In the genomic region with DNA sequence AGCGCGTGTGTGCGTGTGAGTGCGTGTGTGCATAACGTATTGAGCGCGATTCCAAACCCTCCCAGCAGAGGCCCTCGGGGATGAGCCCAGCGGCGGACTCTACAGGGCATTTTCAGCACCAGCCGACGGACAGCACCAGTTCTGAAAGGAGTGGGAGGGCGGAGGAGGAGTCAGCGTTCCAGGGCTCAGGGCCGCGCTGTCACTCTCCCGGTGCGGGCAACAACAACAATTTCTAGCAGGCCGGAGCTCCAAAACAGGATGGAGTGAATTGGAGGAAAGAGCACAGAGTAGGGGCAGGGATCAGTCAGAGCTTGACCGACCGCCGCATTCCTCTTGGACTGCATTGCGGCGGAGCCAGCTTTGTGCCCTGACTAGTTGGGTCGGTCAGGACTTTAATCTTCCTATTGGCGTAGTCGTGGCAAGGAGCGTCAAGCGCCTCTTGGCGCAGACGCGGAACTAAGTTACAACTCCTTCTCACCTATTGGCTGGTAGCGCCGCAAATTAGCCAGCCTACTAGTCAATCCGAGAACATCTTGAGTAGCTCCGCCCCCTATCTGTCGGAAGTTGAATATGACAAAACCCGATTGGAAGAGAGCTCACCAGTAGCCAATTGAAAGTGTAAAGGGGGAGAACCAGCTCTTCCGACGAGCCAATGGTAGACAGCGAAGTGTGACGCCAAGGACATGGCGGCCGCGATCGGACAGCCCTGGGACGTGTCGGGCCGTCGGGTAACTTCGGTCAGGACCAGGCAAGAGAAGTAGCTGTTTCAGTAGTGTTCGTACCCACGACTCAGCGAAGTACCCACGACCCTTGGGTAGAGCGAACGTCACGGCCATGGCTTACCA, we compare ENCODE assay signal across 1 mouse cellular context.
TF ChIP-seq lines count a peak whose summit lies in the region.

Gene Yif1a (plus strand): TSS at position 655 of the 845 bp plus-strand sequence.

TF ChIP-seq in CH12.LX, 34 proteins besides CTCF, POLR2A, EP300 and RAD21 (continued from another document):
- TF ChIP-seq KAT2A (IDR thresholded peaks at IDR 0.05; ENCODE audit: insufficient replicate concordance, low read length) (0 out of 2 replicates have a peak, but pooled peaks have one; percentile 18), PAX5 (IDR thresholded peaks at IDR 0.05; ENCODE audit: low read length) (no peak), ZMIZ1 (IDR thresholded peaks at IDR 0.05; ENCODE audit: low read depth, low read length) (no peak), USF1 (IDR thresholded peaks at IDR 0.05; ENCODE audit: low read depth, low read length) (no peak), CHD1 (IDR thresholded peaks at IDR 0.05; ENCODE audit: low read depth, low read length) (no peak), TBP (conservative IDR thresholded peaks at IDR 0.05; ENCODE audit: low read depth, low read length) (0 out of 2 replicates have a peak, but pooled peaks have one; percentile 27), HCFC1 (IDR thresholded peaks at IDR 0.05; ENCODE audit: low read depth, low read length) (peak; percentile 81), ELF1 (IDR thresholded peaks at IDR 0.05; ENCODE audit: low read depth, low read length) (peak; percentile 94), BHLHE40 (IDR thresholded peaks at IDR 0.05; ENCODE audit: low read depth, low read length) (no peak), POLR2AphosphoS2 (IDR thresholded peaks at IDR 0.05; ENCODE audit: low read depth, low read length) (no peak), RCOR1 (conservative IDR thresholded peaks at IDR 0.05; ENCODE audit: low read depth, low read length) (no peak), MYC (IDR thresholded peaks at IDR 0.05; ENCODE audit: low read depth, low read length) (no peak), NRF1 (IDR thresholded peaks at IDR 0.05; ENCODE audit: low read depth, low read length) (peak; percentile 86), ZKSCAN1 (IDR thresholded peaks at IDR 0.05; ENCODE audit: borderline replicate concordance, low read depth, low read length) (no peak), MAFK (IDR thresholded peaks at IDR 0.05; ENCODE audit: insufficient replicate concordance, low read length) (no peak), IRF4 (IDR thresholded peaks at IDR 0.05; ENCODE audit: low read depth, low read length) (peak; percentile 33; the same call in 1 of the 2 replicates), CHD2 (IDR thresholded peaks at IDR 0.05; ENCODE audit: low read length) (peak; percentile 86), SIN3A (IDR thresholded peaks at IDR 0.05; ENCODE audit: low read length) (peak; percentile 100), MEF2A (IDR thresholded peaks at IDR 0.05; ENCODE audit: borderline replicate concordance, low read depth, low read length) (no peak), SMC3 (IDR thresholded peaks at IDR 0.05; ENCODE audit: low read depth, low read length) (peak; percentile 30), ETS1 (conservative IDR thresholded peaks at IDR 0.05; ENCODE audit: low read depth, low read length) (no peak), MAZ (IDR thresholded peaks at IDR 0.05; ENCODE audit: low read depth, low read length) (0 out of 2 replicates have a peak, but pooled peaks have one; percentile 44)
